Mouse (Mus musculus) kidney, adult 2 months (tissue): Measurements from ENCODE around the gene Abcb6.

Experiments
- CTCF ChIP-seq: fragments of 200-500 bp; conservative IDR thresholded peaks from 2 replicates; pipeline ENCODE4 v1.5.1; 2011; ENCODE audit warnings: low read depth, mild to moderate bottlenecking, control low read depth, low read length, moderate library complexity, mixed read lengths; ENCODE audit not compliant: insufficient read depth, insufficient read length
- POLR2A ChIP-seq: fragments of 200-500 bp; IDR thresholded peaks from one replicate; pipeline ENCODE4 v1.6.1; 2011; ENCODE audit warnings: low read depth, low read length, control low read depth

DNA sequence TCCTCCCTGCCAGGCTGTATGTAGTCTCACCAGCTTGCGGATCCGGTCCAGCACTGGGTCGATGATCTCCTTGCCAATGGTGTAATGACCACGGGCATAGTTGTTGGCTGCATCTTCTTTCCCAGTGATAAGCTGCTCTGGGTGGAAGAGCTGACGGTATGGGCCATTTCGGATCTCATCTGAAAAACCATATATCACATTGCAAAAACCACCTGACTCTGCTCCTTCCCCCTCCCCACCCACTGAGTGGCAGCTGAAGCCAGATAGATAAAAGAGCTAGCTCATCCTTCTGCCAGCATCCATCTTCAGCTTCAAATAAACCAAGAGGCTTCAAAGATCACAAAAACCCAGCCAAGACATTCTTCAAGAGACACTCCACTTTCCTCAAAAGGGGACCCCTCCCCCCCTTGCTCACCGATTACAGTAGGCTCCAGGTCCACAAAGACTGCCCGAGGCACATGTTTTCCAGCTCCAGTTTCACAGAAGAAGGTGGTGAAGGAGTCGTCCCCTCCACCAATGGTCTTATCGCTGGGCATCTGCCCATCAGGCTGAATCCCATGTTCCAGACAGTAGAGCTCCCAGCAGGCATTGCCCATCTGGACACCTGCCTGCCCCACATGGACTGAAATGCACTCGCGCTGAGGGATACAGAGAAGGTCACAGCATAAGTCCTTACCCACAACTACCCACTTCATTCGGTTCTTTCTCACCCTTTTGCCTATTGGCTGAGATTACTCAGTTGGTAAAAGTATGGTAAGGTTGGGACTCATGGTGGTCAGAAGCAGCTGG is 36.8 kb upstream of the Abcb6 start:
- TF ChIP-seq CTCF (no peak), POLR2A (no peak)
